Mouse (Mus musculus): ENCODE data around the gene Plcd4. TPM values are rescaled to one million over a fixed set of nuclear protein-coding genes. Genes with fewer than 3 reads are reported as not detected.
"Not testable (repeated sequence)": the region's sequence is repeated elsewhere in the genome, so short reads cannot be mapped to it uniquely, and the experiment has no call there.

Gene Plcd4
- 1.1 TPM in 1 of 2 replicates, not detected in the other for polyA plus RNA-seq (2012; ENCODE audit: insufficient read depth, insufficient read length, missing spikeins)

GRCm38 (mm10) chr1:74542451-74542961 is at the start of gene Plcd4:
Plcd4 (plus strand) TSS chr1:74542888.
- no peak within 1 kb of the TSS for H3K4me3 ChIP-seq (ENCODE audit: insufficient read depth, low read depth, low read length)
- H3K27ac ChIP-seq (replicated peaks; ENCODE audit: low read depth, low read length), result no peak within 1 kb of the TSS
- H3K4me1 ChIP-seq (ENCODE audit: control insufficient read depth, insufficient read depth, insufficient read length, low read length), result no peaks in the 10 kb centered on the region

GRCm38 (mm10) chr1:74501106-74501505 is 41.6 kb upstream of the Plcd4 start:
- Histone ChIP-seq H3K4me3 (ENCODE audit: insufficient read depth, low read depth, low read length) (no peak overlapping the region), H3K27ac (replicated peaks; ENCODE audit: low read depth, low read length) (no peak overlapping the region), H3K4me1 (ENCODE audit: control insufficient read depth, insufficient read depth, insufficient read length, low read length) (no peaks in the 10 kb centered on the region)

GRCm38 (mm10) chr1:74505393-74505720 is 37.3 kb upstream of the Plcd4 start:
- H3K4me1 ChIP-seq (ENCODE audit: control insufficient read depth, insufficient read depth, insufficient read length, low read length), result no peaks in the 10 kb centered on the region; the same call in 1 of the 2 replicates
- H3K4me3 ChIP-seq (ENCODE audit: insufficient read depth, low read depth, low read length), result peak overlapping the region; percentile 67
- H3K27ac ChIP-seq (replicated peaks; ENCODE audit: low read depth, low read length), result no peak overlapping the region

- Histone ChIP-seq H3K27ac (replicated peaks; ENCODE audit: low read depth, low read length) (peak within 1 kb of the TSS; percentile 95), H3K4me1 (ENCODE audit: control insufficient read depth, insufficient read depth, insufficient read length, low read length) (no peaks in the 10 kb centered on the region; the same call in 1 of the 2 replicates), H3K4me3 (ENCODE audit: insufficient read depth, low read depth, low read length) (peak within 1 kb of the TSS; percentile 76)
Observed at GRCm38 (mm10) chr1:74505721-74506464, 36.8 kb upstream of the Plcd4 start, which contains the start of gene Cnot9. Cnot9 (plus strand) TSS chr1:74506058.

- H3K4me1 ChIP-seq (ENCODE audit: control insufficient read depth, insufficient read depth, insufficient read length, low read length), result no peaks in the 10 kb centered on the region; the same call in 1 of the 2 replicates
- H3K27ac ChIP-seq (replicated peaks; ENCODE audit: low read depth, low read length), result peak overlapping the region; percentile 95
- peak overlapping the region; percentile 76 for H3K4me3 ChIP-seq (ENCODE audit: insufficient read depth, low read depth, low read length)
Observed at GRCm38 (mm10) chr1:74506471-74506881, 36.2 kb upstream of the Plcd4 start.

- Histone ChIP-seq H3K27ac (replicated peaks; ENCODE audit: low read depth, low read length) (no peak overlapping the region), H3K4me1 (ENCODE audit: control insufficient read depth, insufficient read depth, insufficient read length, low read length) (no peaks in the 10 kb centered on the region; the same call in 1 of the 2 replicates), H3K4me3 (ENCODE audit: insufficient read depth, low read depth, low read length) (no peak overlapping the region)
Observed at GRCm38 (mm10) chr1:74507780-74508179, 34.9 kb upstream of the Plcd4 start.

- Histone ChIP-seq H3K4me3 (ENCODE audit: insufficient read depth, low read depth, low read length) (no peak overlapping the region), H3K27ac (replicated peaks; ENCODE audit: low read depth, low read length) (no peak overlapping the region), H3K4me1 (ENCODE audit: control insufficient read depth, insufficient read depth, insufficient read length, low read length) (no peaks in the 10 kb centered on the region; the same call in 1 of the 2 replicates)
Observed at GRCm38 (mm10) chr1:74511306-74511705, 31.4 kb upstream of the Plcd4 start.

- not testable (repeated sequence) for H3K4me1 ChIP-seq (ENCODE audit: control insufficient read depth, insufficient read depth, insufficient read length, low read length); H3K4me3 ChIP-seq (ENCODE audit: insufficient read depth, low read depth, low read length); H3K27ac ChIP-seq (replicated peaks; ENCODE audit: low read depth, low read length)
Observed at GRCm38 (mm10) chr1:74512999-74513398, 29.7 kb upstream of the Plcd4 start.

GRCm38 (mm10) chr1:74519875-74520274 is 22.8 kb upstream of the Plcd4 start:
- H3K4me1 ChIP-seq (ENCODE audit: control insufficient read depth, insufficient read depth, insufficient read length, low read length), result no peaks in the 10 kb centered on the region
- no peak overlapping the region for H3K27ac ChIP-seq (replicated peaks; ENCODE audit: low read depth, low read length)
- no peak overlapping the region for H3K4me3 ChIP-seq (ENCODE audit: insufficient read depth, low read depth, low read length)

GRCm38 (mm10) chr1:74524746-74525145 is 17.9 kb upstream of the Plcd4 start:
- no peak overlapping the region for H3K27ac ChIP-seq (replicated peaks; ENCODE audit: low read depth, low read length)
- no peak overlapping the region for H3K4me3 ChIP-seq (ENCODE audit: insufficient read depth, low read depth, low read length)
- H3K4me1 ChIP-seq (ENCODE audit: control insufficient read depth, insufficient read depth, insufficient read length, low read length), result no peaks in the 10 kb centered on the region

GRCm38 (mm10) chr1:74528589-74528988 is 14.1 kb upstream of the Plcd4 start:
- Histone ChIP-seq H3K4me1 (ENCODE audit: control insufficient read depth, insufficient read depth, insufficient read length, low read length) (no peaks in the 10 kb centered on the region), H3K27ac (replicated peaks; ENCODE audit: low read depth, low read length) (no peak overlapping the region), H3K4me3 (ENCODE audit: insufficient read depth, low read depth, low read length) (no peak overlapping the region)

- Histone ChIP-seq H3K4me3 (ENCODE audit: insufficient read depth, low read depth, low read length) (no peak overlapping the region), H3K27ac (replicated peaks; ENCODE audit: low read depth, low read length) (no peak overlapping the region), H3K4me1 (ENCODE audit: control insufficient read depth, insufficient read depth, insufficient read length, low read length) (no peaks in the 10 kb centered on the region)
Observed at GRCm38 (mm10) chr1:74538650-74539049, 4.0 kb upstream of the Plcd4 start.

GRCm38 (mm10) chr1:74544184-74544583 is 1.5 kb downstream of the Plcd4 start, which contains the start of gene Usp37:
Usp37 (minus strand) TSS chr1:74544284.
- H3K4me3 ChIP-seq (ENCODE audit: insufficient read depth, low read depth, low read length), result no peak within 1 kb of the TSS
- H3K4me1 ChIP-seq (ENCODE audit: control insufficient read depth, insufficient read depth, insufficient read length, low read length), result no peaks in the 10 kb centered on the region
- no peak within 1 kb of the TSS for H3K27ac ChIP-seq (replicated peaks; ENCODE audit: low read depth, low read length)

GRCm38 (mm10) chr1:74559061-74559460 is 16.4 kb downstream of the Plcd4 start:
- H3K4me1 ChIP-seq (ENCODE audit: control insufficient read depth, insufficient read depth, insufficient read length, low read length), result no peaks in the 10 kb centered on the region
- H3K4me3 ChIP-seq (ENCODE audit: insufficient read depth, low read depth, low read length), result no peak overlapping the region
- no peak overlapping the region for H3K27ac ChIP-seq (replicated peaks; ENCODE audit: low read depth, low read length)

- Histone ChIP-seq H3K27ac (replicated peaks; ENCODE audit: low read depth, low read length) (no peak overlapping the region), H3K4me3 (ENCODE audit: insufficient read depth, low read depth, low read length) (no peak overlapping the region), H3K4me1 (ENCODE audit: control insufficient read depth, insufficient read depth, insufficient read length, low read length) (no peaks in the 10 kb centered on the region)
Observed at GRCm38 (mm10) chr1:74565834-74566233, 23.1 kb downstream of the Plcd4 start.
